Mouse (Mus musculus) adrenal gland, postnatal 4 days (tissue): ENCODE measurements around the gene Dnah8. TPM values are rescaled to one million over a fixed set of nuclear protein-coding genes. Genes with fewer than 3 reads are reported as not detected.

Experiments
- DNase-seq, 2 experiments: peaks; one replicate each; pipeline ENCODE4 v3.0.0; 2021 to 2022; ENCODE audit warnings: low spot score in 2 of 2, mixed read lengths in 2 of 2
- total RNA-seq, 2 experiments: library from RNA; stranded (reverse); gene quantifications; 2 replicates each; pipeline ENCODE4 v1.2.3; 2021

Gene Dnah8
- total RNA-seq, 2 experiments from 2014 or later, result 0.62 to 1.3 TPM

- DNase-seq, result no peak
Observed at GRCm38 (mm10) chr17:30809926-30810660, 185.9 kb downstream of the Dnah8 start.

GRCm38 (mm10) chr17:30818543-30818942 lies 194.4 kb downstream of the Dnah8 start:
- DNase-seq, result no peak

GRCm38 (mm10) chr17:30819134-30819533 lies 195.0 kb downstream of the Dnah8 start:
- DNase-seq, result no peak

GRCm38 (mm10) chr17:30821115-30821514 lies 197.0 kb downstream of the Dnah8 start:
- DNase-seq, result no peak

DNA sequence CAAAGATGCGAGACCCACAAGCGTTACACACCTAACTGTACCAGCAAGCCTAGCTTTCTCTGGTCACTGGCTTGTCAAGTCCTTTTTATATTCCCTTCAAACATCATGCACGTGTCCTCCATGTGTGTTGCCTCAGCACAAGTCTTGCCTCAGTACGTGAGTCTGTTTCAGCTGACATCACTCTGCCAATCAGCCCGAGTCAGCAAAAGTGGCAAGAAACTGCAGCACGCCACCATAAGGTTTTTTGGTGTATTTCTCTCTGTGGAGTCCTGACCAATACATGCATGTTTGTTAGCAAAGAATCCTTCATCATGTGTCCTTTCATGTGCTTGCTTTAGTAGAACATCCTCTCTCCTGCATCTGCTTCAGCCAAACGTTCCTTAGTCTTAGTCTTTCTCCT lies 200.3 kb downstream of the Dnah8 start:
- no peak for DNase-seq

GRCm38 (mm10) chr17:30825731-30826304 lies 201.7 kb downstream of the Dnah8 start:
- no peak for DNase-seq

- no peak for DNase-seq
Observed at GRCm38 (mm10) chr17:30831170-30831569, 207.0 kb downstream of the Dnah8 start.

GRCm38 (mm10) chr17:30835419-30835818 lies 211.3 kb downstream of the Dnah8 start:
- DNase-seq, result no peak

GRCm38 (mm10) chr17:30837031-30837430 lies 212.9 kb downstream of the Dnah8 start:
- DNase-seq, result no peak

- no peak for DNase-seq
Observed at GRCm38 (mm10) chr17:30840046-30840445, 215.9 kb downstream of the Dnah8 start.

DNA sequence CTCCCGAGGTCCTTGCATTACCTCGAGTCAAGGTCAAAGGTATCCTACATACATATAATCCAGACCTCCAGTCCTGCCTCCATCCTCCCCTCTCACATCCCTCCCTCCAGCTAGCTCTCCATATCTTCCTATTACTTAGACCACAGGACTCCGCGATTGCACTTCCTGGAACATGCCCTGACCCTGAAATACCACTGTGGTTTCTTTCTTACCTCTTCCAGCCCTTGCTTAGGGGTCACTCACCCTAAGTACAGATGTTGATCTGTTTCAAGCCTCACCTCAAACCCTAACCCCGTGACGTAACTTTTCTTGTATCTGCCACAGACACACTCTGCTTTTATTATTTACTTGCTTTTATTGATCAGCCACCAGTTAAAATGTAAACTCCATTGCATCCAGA lies 218.2 kb downstream of the Dnah8 start:
- no peak for DNase-seq

DNA sequence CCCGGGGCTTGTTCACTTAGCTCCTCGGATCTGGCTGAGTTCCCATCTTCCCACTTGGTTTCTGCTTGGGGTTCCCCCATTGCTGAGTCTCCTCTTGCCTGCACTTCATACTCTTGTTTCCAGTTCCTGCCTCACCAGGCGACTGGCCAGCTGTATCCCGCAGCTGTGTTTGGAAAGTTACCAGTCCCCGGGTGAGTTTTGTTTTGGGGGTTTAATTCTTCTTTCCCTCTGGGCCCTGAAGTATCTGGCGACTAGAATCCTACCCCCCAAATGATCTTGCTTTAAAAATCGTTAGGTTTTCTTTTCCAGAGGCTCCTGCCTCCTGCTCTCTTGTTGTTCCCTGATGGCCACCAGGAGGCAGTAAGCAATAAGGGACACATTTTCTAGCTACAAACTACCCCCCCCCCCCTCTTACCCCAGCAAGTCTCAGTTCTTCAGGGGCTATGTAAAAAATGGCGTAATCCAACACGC lies 220.2 kb downstream of the Dnah8 start:
- DNase-seq, result no peak

GRCm38 (mm10) chr17:30847498-30847897 lies 223.3 kb downstream of the Dnah8 start:
- no peak for DNase-seq

DNA sequence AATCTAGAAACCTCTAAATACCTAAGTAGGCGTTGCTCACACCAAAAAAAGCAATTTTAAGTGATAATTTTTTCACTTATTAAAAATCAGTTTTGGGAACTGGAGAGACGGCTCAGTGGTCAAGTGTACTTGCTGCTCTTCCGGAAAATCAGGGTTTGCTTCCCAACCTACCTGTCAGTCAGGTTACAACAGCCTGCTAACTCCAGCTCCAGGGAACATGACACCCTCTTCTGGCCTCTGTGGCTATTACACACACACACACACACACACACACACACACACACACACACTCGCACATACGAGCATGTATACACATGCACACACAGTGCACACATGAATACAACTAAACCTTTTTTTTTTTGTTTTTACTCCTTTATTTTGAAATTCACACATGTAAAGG lies 223.9 kb downstream of the Dnah8 start:
- no peak for DNase-seq

GRCm38 (mm10) chr17:30848804-30849203 lies 224.7 kb downstream of the Dnah8 start:
- no peak for DNase-seq

DNA sequence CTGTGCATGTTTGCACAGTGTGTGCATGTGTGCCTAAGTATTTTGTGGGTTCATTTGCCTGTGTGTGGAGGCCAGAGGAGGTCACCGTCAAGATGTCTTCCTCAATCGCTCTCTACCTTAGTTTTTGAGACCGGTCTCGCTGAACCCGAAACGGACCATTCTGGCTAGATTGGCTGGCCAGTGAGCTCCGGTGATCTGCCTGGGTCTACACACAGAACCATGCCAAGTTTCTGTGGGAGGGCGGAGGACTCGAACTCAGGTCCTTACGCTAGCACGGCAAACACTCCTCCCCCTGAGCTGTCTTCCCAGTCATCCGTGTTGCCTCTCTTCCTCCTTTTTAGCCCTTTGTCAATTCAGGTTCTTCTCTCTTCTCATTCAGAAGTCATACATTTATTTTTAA lies 225.7 kb downstream of the Dnah8 start:
- no peak for DNase-seq

GRCm38 (mm10) chr17:30852345-30852744 lies 228.2 kb downstream of the Dnah8 start:
- DNase-seq, result no peak

DNA sequence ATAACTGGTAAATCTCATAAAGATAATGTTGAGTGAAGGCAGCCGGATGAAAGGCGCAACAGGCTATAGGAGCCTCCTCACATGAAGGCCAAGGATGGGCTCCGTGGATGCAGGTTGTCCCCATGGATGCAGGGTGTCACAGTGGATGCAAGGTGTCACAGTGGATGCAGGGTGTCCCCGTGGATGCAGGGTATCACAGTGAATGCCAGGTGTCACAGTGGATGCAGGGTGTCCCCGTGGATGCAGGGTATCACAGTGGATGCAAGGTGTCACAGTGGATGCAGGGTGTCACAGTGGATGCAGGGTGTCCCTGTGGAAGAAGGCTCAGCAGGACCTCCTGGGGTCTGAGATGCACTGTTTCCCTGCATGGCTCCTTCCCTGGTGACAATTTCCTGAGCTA lies 233.2 kb downstream of the Dnah8 start:
- no peak for DNase-seq

DNA sequence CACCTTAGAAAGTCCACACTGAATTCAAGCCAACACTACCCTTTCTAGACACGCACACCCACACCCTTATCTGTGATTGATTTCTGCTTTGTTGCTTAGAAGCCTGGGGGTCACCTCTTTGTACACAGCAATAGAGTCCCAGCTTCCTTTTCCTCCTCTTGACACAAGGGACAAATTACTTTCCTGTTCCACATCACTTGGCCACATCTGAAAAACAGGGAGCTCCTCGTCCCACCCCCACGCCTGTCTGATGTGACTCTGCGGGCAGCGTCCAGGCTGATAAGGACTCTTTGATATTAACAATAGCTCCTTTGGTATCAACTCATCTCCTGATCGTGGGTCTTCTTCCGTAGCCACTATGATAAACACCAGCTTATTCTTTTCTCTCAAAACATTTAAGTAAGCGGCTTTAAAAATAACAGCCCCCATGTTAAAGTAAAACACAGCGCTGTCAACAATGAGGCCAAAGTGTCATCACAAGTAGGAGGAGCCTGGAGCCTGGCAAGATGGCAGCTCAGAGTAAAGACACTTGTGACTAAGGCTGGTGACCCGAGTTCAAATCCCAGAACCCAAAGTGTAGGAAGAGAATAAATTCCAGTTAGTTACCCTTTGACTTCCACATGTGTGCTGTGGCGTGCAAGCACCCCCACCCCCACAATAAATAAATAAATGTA lies 234.6 kb downstream of the Dnah8 start:
- no peak for DNase-seq

DNA sequence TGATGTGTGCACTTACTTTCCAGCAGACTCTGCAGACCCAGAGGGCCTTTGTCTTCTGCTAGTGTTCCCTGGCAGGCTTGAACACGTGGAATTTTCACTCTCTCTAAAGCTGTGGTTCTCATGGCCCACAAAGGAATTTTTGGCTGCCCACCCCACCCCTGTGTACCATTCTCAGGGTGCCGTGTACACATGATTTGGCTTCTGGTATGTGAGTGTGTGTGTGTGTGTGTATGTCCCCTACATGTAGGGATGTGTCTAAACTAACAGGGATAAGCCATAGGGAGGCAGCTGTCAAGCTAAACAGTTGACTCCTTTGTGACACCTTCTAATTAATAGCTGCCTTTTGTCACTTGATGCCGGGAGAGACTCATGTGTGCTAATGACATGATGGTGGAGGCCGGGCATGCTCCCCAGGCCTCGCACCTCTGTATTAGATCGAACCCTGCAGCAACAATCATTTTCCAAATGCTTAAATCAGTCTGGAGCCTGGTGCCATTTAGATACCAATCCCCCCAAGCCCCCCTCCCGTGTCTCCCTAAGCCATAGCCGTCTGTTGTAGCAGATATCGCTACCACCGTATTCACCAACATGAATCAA lies 235.9 kb downstream of the Dnah8 start:
- DNase-seq, result no peak

GRCm38 (mm10) chr17:30860606-30861005 lies 236.5 kb downstream of the Dnah8 start:
- DNase-seq, result no peak

- no peak for DNase-seq
Observed at GRCm38 (mm10) chr17:30866281-30866680, 242.1 kb downstream of the Dnah8 start.
